Mouse (Mus musculus) lung, adult 2 months (tissue): ENCODE results near the gene Fbxl17.

ENCODE experiments used
- CTCF ChIP-seq: fragments of 200-500 bp; IDR thresholded peaks from 2 replicates; pipeline ENCODE4 v1.5.1; 2011; ENCODE audit warnings: mild to moderate bottlenecking, low read length, control low read depth; ENCODE audit not compliant: insufficient read depth
- POLR2A ChIP-seq: fragments of 200-500 bp; IDR thresholded peaks from 2 replicates; pipeline ENCODE4 v1.6.1; 2011; ENCODE audit warnings: low read depth, mild to moderate bottlenecking, control low read depth, low read length, borderline replicate concordance; ENCODE audit errors: extremely low read depth

DNA sequence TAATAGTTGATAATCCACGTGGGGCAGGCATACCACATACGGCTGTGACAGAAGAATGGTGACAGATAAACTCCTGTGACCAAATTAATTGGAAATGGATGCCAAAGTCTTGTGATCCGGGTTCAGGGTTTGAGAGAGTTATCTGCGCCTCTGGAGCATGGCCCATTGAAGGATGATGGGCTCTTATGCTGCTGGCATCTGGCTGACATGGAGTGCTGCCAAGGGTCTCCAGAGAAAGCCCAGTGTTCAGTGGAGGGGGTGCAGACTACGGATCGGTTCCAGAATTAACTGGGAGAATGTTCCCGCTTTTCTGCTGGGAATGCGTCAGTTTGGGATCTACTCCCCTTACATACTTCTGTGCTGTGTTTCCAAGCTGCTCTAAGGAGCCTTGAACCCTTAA, 308.5 kb downstream of the Fbxl17 start:
- TF ChIP-seq CTCF: no peak
- TF ChIP-seq POLR2A: no peak
